Mouse (Mus musculus) macrophage (primary cell): ENCODE data around the gene Rad51b. TPM values are rescaled to one million over a fixed set of nuclear protein-coding genes. Genes with fewer than 3 reads are reported as not detected.

Experiments used
- H3K27ac ChIP-seq: fragments of 350-480 bp; formaldehyde crosslinking; 2 replicates; pipeline ENCODE4 v1.9.0; 2021
- H3K36me3 ChIP-seq: fragments of 350-480 bp; formaldehyde crosslinking; 2 replicates; pipeline ENCODE4 v1.9.0; 2021; ENCODE audit errors: inconsistent target
- H3K4me3 ChIP-seq: fragments of 350-480 bp; formaldehyde crosslinking; 2 replicates; pipeline ENCODE4 v1.9.0; 2021; ENCODE audit errors: inconsistent target
- H3K79me2 ChIP-seq: fragments of 350-480 bp; formaldehyde crosslinking; 2 replicates; pipeline ENCODE4 v1.9.0; 2021; ENCODE audit errors: inconsistent target
- whole genome bisulfite sequencing: methylation state at CpG from one replicate; pipeline ENCODE4 v1.1.7; 2026; ENCODE audit warnings: inconsistent platforms; ENCODE audit not compliant: missing documents; 5-methylcytosine and 5-hydroxymethylcytosine counted together
- polyA plus RNA-seq: library from polyadenylated mRNA; stranded (reverse); fragments of 250-400 nt; gene quantifications from 3 replicates; pipeline ENCODE4 v1.2.4, GENCODE M21; 2018; ENCODE audit warnings: inconsistent platforms

The Rad51b gene
- polyA plus RNA-seq, 1 experiment from 2014 or later = 1.3 TPM

DNA sequence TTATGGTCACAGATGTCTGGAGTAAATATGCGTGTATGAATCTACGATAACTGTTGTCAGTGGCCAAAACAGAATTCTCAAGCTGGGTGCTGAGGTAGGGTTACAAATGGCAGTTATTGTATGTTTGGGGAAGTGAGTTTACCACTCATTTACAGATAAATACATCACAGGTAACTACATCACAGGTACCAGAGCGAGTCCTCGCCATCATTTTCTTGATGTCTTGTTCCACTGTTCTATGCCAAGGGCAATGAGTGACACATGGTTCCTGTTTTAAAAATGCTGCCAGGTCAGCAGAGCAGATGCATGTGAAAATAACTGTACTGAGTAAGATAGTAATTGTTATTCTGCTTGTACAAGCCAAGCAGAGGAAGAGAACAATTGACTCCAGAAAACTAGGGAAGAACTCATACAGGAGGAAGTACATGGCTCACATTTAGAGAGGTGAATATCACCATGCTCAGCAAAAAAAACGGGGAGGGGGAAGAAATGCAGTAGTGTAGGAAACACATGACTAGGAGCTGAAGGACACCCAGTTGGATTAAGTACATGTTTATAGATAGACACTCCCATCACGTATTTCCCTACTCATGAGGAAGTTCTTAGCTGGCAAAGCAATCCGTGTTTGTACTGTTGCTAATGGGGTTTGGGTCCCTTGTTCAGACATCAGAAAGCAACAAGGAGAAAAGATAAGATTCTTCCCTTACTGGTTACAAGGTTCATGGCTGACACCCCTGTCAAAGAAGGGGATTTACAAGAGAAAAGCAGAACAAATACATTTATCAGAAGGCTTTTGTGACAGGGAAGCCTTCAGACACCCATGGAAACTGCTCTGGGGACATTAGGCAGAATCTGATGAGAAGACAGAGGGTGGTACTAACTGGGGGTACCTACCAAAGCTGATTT lies 333.1 kb downstream of the Rad51b start:
- H3K36me3 ChIP-seq = no peaks in the 10 kb centered on the region
- H3K27ac ChIP-seq = peak overlapping the region; percentile 100
- H3K4me3 ChIP-seq = no peak overlapping the region
- WGBS = 47% methylated on average over 7 of the region's 7 CpGs
- no peaks in the 10 kb centered on the region for H3K79me2 ChIP-seq

DNA sequence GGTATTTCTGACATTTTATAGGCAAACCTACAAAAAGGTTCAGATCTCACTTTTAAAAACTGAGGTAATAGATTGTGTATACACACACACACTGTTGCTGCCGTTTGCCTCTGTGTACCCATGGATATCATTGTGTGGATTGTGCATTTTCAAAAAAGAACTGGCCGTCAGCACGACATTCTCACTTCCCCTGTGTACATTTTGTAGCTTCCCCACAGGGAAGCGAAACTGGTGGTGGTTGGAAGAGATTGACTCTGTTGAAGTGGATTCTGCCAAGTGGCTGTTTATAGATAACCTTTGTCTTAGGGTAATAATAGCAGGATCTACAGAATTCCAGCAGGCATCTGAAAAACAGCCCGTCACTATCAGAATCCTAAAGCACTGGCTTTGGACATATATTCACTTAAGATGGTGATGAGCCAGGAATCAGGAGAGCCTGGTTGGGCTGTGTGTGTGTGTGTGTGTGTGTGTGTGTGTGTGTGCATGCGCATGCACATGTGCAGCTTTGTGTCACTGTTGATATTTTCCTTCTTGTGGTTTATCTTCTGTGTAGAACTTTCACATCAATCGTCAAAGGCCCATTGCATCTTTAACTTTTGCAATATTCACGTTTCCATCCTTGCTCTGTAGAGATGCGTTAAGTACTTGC lies 336.5 kb downstream of the Rad51b start:
- Histone ChIP-seq H3K4me3 (no peak overlapping the region), H3K36me3 (no peaks in the 10 kb centered on the region), H3K79me2 (no peaks in the 10 kb centered on the region), H3K27ac (peak overlapping the region; percentile 100)
- 23% methylated on average over 9 of the region's 9 CpGs for WGBS

DNA sequence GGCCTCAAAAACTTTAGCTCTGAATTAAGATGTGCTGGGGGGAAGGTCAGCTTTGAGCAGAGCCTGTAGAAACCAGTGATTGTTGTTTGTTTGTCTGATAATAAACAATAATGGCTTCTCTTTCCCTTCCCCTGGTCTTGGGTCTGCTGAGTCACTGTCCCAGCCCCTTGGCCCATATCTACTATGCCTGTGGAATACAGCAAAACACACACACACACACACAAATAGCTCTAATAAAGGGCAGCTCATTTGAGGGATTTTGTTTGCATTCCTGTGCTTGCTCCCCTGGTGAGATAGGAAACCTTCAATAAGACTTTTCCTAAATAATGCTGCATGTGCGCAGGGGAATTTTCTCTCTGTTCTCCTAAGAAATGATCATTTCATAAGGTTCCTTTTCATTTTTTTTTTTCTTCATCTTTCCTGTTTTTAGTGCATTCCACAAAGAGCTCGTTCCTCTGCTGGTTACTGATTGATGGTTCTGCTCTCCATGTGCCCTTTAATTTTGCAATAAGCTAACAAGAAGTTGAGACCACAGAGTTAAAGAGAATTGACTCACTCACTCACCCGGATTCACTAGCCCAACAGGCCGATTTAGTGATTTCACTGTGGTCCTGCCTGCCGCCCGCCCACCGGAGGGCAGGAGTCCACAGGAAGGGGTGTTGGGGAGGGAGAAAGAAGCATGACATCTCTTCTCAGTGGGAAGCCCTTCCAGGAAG lies 344.6 kb downstream of the Rad51b start:
- WGBS = 17% methylated on average over 7 of the region's 7 CpGs
- Histone ChIP-seq H3K79me2 (no peaks in the 10 kb centered on the region), H3K4me3 (no peak overlapping the region), H3K27ac (peak overlapping the region; percentile 96), H3K36me3 (no peaks in the 10 kb centered on the region)

DNA sequence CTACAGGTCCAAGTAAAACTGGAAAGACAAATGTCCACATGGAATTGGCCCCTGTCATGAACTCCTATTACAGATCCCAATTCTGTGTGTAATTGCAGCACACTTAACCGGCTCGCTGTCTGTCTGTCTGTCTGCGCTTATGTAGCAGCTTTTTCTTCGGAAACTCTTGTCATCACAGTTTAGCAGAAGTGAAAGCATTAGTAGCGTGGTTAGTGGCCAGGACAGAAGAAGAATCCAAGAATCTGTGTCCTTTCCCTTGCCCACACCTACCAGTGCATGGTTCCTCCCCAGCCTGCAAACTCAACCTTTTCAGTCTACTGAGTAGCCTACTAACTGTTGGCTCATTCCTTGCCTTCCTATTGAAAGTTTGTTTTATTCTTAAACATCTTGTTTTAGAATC lies 345.6 kb downstream of the Rad51b start:
- 11% methylated on average over 5 of the region's 5 CpGs for WGBS
- Histone ChIP-seq H3K36me3 (no peaks in the 10 kb centered on the region), H3K4me3 (no peak overlapping the region), H3K79me2 (no peaks in the 10 kb centered on the region), H3K27ac (peak overlapping the region; percentile 96)

DNA sequence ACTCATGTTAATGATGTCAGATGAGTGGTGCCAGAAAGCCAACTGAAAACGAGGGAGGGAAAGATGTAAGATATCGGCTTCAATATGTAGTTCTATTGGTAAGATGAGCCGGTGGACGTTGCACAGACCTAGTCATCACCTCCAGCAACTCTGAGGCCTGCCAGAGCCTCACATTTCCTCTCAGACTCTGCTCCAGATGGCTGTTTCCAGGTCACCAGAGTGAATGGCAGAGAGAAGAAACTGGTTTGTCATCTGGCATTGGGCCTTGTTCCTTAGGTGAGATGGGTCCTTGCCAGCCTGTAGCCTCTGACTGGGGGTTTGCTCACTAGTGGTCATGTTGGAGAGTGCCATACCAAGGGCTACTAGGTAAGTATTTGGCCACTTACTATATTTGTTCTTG lies 348.6 kb downstream of the Rad51b start:
- WGBS = 98% methylated on average over 4 of the region's 4 CpGs
- H3K27ac ChIP-seq = no peak overlapping the region

DNA sequence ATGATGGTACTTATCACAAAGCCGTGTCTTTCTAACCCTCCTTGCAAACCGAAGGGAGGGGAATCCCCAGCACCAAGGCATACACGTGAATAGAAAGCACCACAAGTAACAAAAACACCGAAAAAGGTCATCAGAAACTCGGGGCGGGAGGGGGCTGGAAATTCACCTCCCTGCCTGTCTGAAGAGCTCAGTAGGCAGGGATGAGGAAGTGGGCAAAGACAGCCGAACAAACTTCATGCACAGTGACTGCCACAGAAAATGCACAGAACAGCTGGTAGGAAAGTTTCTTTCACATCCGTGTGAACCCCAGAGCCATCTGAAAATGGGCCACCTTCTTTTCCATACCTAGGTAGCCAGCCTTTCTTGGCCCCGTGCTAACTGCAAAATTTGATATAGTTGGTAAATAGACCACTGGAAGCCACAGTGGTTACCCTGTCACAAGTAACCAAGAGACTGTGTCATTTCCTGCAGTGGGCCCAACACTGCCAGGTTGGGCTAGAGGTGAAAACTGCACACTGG lies 349.6 kb downstream of the Rad51b start:
- Histone ChIP-seq H3K36me3 (no peaks in the 10 kb centered on the region), H3K4me3 (no peak overlapping the region), H3K79me2 (no peaks in the 10 kb centered on the region), H3K27ac (peak overlapping the region; percentile 56)
- WGBS = 3% methylated on average over 9 of the region's 9 CpGs

More for the DNA sequence above, 348.6 kb downstream of the Rad51b start:
- Histone ChIP-seq H3K4me3 (no peak overlapping the region), H3K79me2 (no peaks in the 10 kb centered on the region), H3K36me3 (no peaks in the 10 kb centered on the region)

DNA sequence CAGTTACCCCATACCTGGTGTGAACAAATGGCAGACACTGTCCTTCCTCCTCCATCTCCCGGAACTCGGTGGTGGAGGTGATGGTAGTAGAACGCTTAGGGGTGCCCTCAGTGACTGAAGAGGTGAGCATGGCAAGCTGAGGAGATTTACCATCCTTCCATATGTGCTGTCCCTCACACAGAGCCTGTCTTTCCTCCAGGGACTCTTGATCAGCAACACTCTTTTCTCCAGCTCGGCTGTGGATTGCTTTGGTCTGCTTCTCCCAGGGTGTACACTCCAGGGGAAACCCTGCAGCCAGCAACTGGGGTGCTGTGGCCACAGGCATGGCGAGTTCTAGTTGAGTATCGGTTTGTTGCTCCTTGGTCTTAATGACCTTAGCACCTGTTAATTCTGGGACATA lies 350.3 kb downstream of the Rad51b start:
- Histone ChIP-seq H3K4me3 (no peak overlapping the region), H3K79me2 (no peaks in the 10 kb centered on the region), H3K27ac (peak overlapping the region; percentile 56), H3K36me3 (no peaks in the 10 kb centered on the region)
- 92% methylated on average over 6 of the region's 6 CpGs for WGBS

DNA sequence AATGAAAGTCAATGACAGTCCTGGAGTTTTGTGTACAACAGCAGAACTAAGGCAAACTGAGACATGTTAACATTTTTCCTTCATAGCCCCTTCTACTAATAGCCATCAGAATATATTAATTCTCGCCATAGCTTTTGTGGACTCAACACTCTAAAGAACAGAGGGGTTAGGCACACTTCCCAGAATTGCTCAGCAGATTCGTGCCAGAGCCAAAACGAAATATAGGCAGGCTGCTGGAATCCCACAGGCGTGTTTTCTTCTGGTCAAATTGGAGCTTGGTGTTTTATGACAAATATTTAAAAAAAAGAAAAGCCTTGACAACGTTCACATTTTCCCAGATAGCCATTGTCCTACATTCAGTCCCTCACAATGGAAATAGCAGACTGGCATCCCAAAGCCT lies 350.9 kb downstream of the Rad51b start:
- H3K36me3 ChIP-seq = no peaks in the 10 kb centered on the region
- no peak overlapping the region for H3K27ac ChIP-seq
- WGBS = 100% methylated on average over 3 of the region's 5 CpGs
- no peak overlapping the region for H3K4me3 ChIP-seq
- H3K79me2 ChIP-seq = no peaks in the 10 kb centered on the region

DNA sequence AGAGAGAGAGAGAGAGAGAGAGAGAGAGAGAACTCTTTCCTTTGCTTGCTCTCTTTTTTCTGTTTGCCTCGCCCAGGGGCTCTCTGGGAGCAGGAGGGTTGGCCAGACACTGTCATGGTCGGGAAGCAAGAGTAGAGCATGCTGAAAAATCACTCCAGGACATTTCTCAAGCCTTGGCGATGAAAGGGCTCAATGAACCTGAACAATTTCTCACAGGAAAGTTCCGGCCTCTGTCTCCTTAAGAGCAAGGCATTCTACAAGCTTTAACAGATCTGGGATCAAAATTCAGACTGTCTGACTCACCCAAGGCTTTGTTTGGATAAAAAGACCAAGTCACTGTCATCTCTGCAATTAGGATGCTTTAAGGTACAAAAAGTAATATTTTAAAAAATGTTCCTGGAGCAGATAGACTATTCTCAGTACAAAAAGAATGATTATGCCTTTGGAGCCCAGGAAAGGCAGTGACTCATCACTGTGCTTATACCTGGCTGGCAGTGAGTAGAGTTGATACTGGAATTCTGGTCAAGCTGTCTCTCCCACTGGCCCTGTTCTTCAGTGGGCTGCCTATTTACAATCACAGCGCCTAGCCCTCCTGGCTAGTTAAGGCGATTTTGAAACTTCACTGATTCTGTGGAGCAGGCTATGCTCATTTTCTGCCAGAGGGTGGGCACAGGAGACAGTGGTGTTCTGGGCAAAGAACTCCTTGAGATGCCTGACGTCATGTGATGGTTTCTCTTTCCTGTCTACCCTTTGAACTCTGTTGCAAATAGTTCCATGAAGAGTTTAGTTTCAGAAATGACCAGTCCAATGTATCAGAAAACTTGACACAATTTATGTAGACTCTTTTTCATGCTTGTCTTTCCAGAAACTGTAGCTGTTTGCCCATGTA lies 352.0 kb downstream of the Rad51b start:
- Histone ChIP-seq H3K4me3 (no peak overlapping the region), H3K79me2 (no peaks in the 10 kb centered on the region), H3K27ac (no peak overlapping the region), H3K36me3 (no peaks in the 10 kb centered on the region)
- WGBS = 96% methylated on average over 7 of the region's 7 CpGs

DNA sequence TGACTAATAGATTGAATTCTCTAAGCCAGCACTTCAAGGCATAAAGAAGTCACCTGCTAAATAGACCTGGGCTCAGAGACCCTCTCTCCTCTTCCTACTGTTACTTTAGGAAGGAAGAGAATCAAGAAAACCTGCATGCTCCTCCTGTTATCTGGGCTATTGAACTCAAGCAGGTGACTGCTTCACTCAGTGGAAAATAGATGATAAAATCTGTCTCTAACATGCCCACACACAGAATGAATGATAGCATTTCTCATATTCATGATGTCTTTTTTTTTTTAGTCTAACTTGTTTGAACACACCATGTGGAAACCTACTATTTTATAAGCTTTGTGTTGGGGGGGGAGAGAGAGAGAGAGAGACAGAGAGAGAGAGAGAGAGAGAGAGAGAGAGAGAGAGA lies 352.7 kb downstream of the Rad51b start:
- Histone ChIP-seq H3K36me3 (no peaks in the 10 kb centered on the region), H3K79me2 (no peaks in the 10 kb centered on the region), H3K4me3 (no peak overlapping the region), H3K27ac (no peak overlapping the region)

DNA sequence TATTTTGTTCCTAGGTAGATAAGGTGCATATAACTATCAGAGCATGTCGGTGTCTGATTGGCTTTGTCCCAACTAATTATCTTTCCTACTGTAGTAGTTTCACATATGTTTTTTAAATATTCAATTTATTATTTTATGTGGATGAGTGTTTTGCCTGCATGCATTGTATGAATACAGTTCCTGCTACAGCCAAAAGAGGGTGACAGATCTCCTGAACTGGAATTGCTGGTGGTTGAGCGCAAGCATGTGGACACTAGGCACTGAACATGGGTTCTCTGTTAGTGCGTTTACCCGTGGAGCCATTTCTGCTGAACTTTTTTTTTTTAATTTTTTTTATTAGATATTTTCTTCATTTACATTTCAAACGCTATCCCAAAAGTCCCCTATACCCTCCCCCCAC lies 358.1 kb downstream of the Rad51b start:
- no peaks in the 10 kb centered on the region for H3K79me2 ChIP-seq
- WGBS = 96% methylated on average over 4 of the region's 5 CpGs
- H3K4me3 ChIP-seq = no peak overlapping the region
- H3K36me3 ChIP-seq = no peaks in the 10 kb centered on the region
- H3K27ac ChIP-seq = no peak overlapping the region

DNA sequence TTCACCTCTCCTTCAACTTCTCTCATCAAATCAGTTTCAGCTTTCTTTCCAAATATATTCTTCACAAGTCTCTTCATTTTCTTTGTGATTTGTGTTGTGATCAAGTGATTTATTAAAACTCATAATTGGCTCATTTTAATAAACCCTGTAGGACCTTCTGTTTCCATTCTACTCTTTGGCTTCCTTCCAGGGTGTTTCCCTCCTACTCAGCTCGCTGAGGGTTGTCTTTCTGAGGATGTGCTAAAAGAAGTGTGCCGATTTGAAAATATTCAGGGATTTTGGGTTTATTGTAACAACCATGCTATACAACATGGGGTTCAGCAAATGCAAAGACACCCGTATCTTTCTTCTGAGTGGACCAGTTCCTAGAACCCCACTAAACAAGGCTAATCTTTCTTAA lies 361.8 kb downstream of the Rad51b start:
- no peaks in the 10 kb centered on the region for H3K79me2 ChIP-seq
- H3K36me3 ChIP-seq = no peaks in the 10 kb centered on the region
- no peak overlapping the region for H3K27ac ChIP-seq
- WGBS = 94% methylated on average over 3 of the region's 3 CpGs
- no peak overlapping the region for H3K4me3 ChIP-seq

DNA sequence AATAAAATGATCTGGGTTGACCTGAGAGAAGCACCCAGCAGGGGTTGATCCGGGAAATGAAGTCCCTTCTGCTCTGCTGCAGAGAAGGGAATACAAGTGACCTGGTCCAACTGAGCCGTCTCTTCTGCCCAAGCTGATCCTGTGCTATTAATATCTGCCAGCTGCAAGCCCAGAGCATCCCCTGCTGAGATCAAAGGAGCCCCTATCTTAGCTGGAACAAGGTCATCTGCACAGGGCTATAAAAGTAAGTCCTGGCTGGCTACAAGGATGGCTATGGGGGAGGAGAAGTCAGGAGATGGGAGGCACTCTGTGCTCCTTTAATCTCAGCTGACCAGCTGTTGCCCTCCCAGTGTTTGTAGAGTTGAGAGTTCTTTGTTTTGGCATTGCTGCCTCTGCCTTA lies 364.2 kb downstream of the Rad51b start:
- no peaks in the 10 kb centered on the region for H3K36me3 ChIP-seq
- H3K79me2 ChIP-seq = no peaks in the 10 kb centered on the region
- H3K27ac ChIP-seq = no peak overlapping the region
- WGBS = 97% methylated on average over 2 of the region's 2 CpGs
- no peak overlapping the region for H3K4me3 ChIP-seq
